Mouse (Mus musculus): ENCODE data around the gene Sncb. TPM values are rescaled to one million over a fixed set of nuclear protein-coding genes. Genes with fewer than 3 reads are reported as not detected.
A peak's percentile ranks its signal among the peaks of the same experiment; 100 is the strongest.
"Not testable (repeated sequence)": the region's sequence is repeated elsewhere in the genome, so short reads cannot be mapped to it uniquely, and the experiment has no call there.

The Sncb gene
- polyA plus RNA-seq, 1 experiment from 2014 or later: 3.7 TPM

DNA sequence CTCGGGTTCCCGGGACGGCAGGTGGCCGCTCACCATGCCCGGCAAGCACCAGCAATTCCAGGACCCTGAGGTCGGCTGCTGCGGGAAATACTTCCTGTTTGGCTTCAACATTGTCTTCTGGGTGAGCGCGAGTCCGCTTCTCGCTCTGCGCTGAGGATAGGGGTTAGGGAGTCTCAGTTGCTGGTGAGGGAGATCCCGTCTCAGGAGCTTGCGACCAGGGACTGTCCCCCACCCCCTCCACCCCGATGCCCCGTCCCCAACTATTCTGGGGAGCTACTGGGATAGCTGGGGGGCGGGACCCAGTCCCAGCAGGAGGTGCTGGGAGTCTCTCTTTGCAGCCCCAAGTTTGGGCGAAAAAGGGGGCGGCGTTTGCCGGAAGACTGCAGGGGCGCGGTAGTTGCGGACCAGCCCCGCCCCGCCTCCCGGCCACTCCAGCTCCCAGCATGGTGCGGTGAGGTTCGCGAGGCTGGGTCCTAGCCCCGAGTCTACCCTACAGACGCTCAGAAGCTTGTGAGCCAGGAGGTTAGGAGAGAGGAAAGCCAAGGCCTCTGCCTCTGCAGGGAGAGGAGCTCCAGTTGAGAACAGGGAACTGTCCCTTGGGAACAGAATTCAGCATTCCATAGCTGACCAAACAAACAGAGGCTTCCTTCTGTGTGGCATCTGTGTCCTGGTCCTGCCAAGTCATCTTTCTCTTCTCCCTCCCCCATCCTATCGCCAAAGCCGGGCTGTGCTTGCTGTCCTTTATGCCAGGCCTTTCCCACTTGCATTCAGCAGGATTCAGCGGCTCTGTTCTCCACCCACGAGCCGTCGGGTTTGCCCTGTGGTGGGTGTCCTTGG, 23.4 kb upstream of the Sncb start:
- peak; percentile 54 for DNase-seq (ENCODE audit: low spot score)
- peaks cover 12% of the 10 kb centered on the region; the same call in 1 of the 2 replicates for H3K27me3 ChIP-seq (ENCODE audit: control insufficient read depth, insufficient read depth, low read length)

GRCm38 (mm10) chr13:54788740-54789560, 22.6 kb upstream of the Sncb start, which contains the start of gene Tspan17:
Gene Tspan17, plus strand, starts transcription at chr13:54789377.
- Histone ChIP-seq H3K4me3 (ENCODE audit: low read depth, low read length) (peak within 1 kb of the TSS; percentile 49), H3K9ac (ENCODE audit: low read length) (peak within 1 kb of the TSS; percentile 44), H3K4me2 (ENCODE audit: low read depth) (peak within 1 kb of the TSS; percentile 69), H3K9me3 (ENCODE audit: control insufficient read depth, low read length) (no peaks in the 10 kb centered on the region), H3K4me1 (ENCODE audit: control insufficient read depth, insufficient read depth, low read length) (peaks cover 9% of the 10 kb centered on the region), H3K27me3 (ENCODE audit: control insufficient read depth, insufficient read depth, low read length) (peaks cover 12% of the 10 kb centered on the region; the same call in 1 of the 2 replicates), H3K27ac (ENCODE audit: low read depth, low read length) (peak within 1 kb of the TSS; percentile 24; the same call in 1 of the 2 replicates), H3K36me3 (ENCODE audit: control insufficient read depth, insufficient read depth, low read length) (no peaks in the 10 kb centered on the region)
- DNase-seq (ENCODE audit: low spot score) (peak; percentile 99), ATAC-seq (ENCODE audit: insufficient read depth, low FRiP score, low TSS enrichment) (peak; percentile 87)
- 2% methylated on average over 48 of the region's 49 CpGs for WGBS

More for the DNA sequence above, 23.4 kb upstream of the Sncb start:
- Histone ChIP-seq H3K36me3 (ENCODE audit: control insufficient read depth, insufficient read depth, low read length) (no peaks in the 10 kb centered on the region), H3K9ac (ENCODE audit: low read length) (peak overlapping the region; percentile 44), H3K4me3 (ENCODE audit: low read depth, low read length) (peak overlapping the region; percentile 49), H3K9me3 (ENCODE audit: control insufficient read depth, low read length) (no peaks in the 10 kb centered on the region), H3K4me1 (ENCODE audit: control insufficient read depth, insufficient read depth, low read length) (peaks cover 9% of the 10 kb centered on the region), H3K27ac (ENCODE audit: low read depth, low read length) (peak overlapping the region; percentile 24; the same call in 1 of the 2 replicates), H3K4me2 (ENCODE audit: low read depth) (peak overlapping the region; percentile 69)
- peak; percentile 42 for ATAC-seq (ENCODE audit: insufficient read depth, low FRiP score, low TSS enrichment)
- WGBS: under 1% methylated on average over 38 of the region's 38 CpGs

- not testable (repeated sequence) for ATAC-seq (ENCODE audit: insufficient read depth, low FRiP score, low TSS enrichment); DNase-seq (ENCODE audit: low spot score)
- WGBS: 95% methylated on average over 2 of the region's 2 CpGs
Observed at GRCm38 (mm10) chr13:54787591-54787990, 21.2 kb upstream of the Sncb start.

DNA sequence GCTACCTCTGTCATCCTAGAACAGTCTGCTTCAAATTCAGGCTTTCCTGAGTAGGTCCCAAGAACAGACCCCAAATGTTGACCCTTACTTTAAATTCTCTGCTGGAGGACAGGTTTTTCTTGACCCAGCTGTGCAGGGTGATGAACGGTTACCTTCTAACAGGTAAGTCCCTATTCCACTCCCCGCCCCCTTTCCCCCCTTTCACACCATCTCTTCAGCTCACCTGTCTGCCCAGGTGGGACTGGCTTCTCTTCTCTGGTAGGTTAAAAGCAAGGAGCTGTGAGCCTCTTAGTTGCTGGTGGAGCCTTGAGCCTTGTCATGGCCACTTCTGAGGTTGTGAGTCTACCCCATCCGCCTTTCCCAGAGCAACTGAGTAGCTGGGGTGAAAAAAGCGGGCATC, 17.3 kb upstream of the Sncb start, which contains the start of gene Eif4e1b:
Eif4e1b (plus strand) TSS at position 301 of the 400 bp plus-strand sequence.
- no peak for DNase-seq (ENCODE audit: low spot score)

More at GRCm38 (mm10) chr13:54787591-54787990, 21.2 kb upstream of the Sncb start:
- not testable (repeated sequence) for H3K4me2 ChIP-seq (ENCODE audit: low read depth); H3K9me3 ChIP-seq (ENCODE audit: control insufficient read depth, low read length); H3K27ac ChIP-seq (ENCODE audit: low read depth, low read length); H3K4me3 ChIP-seq (ENCODE audit: low read depth, low read length); H3K4me1 ChIP-seq (ENCODE audit: control insufficient read depth, insufficient read depth, low read length); H3K9ac ChIP-seq (ENCODE audit: low read length); H3K36me3 ChIP-seq (ENCODE audit: control insufficient read depth, insufficient read depth, low read length)
- peaks cover 12% of the 10 kb centered on the region; the same call in 1 of the 2 replicates for H3K27me3 ChIP-seq (ENCODE audit: control insufficient read depth, insufficient read depth, low read length)

GRCm38 (mm10) chr13:54783235-54783634, 16.8 kb upstream of the Sncb start:
- Histone ChIP-seq H3K4me1 (ENCODE audit: control insufficient read depth, insufficient read depth, low read length) (no peaks in the 10 kb centered on the region), H3K4me3 (ENCODE audit: low read depth, low read length) (no peak overlapping the region), H3K27ac (ENCODE audit: low read depth, low read length) (no peak overlapping the region), H3K9ac (ENCODE audit: low read length) (no peak overlapping the region), H3K9me3 (ENCODE audit: control insufficient read depth, low read length) (no peaks in the 10 kb centered on the region), H3K36me3 (ENCODE audit: control insufficient read depth, insufficient read depth, low read length) (no peaks in the 10 kb centered on the region), H3K27me3 (ENCODE audit: control insufficient read depth, insufficient read depth, low read length) (no peaks in the 10 kb centered on the region), H3K4me2 (ENCODE audit: low read depth) (no peak overlapping the region)
- WGBS: 37% methylated on average over 2 of the region's 2 CpGs
- no peak for ATAC-seq (ENCODE audit: insufficient read depth, low FRiP score, low TSS enrichment)
- no peak for DNase-seq (ENCODE audit: low spot score)

More for the DNA sequence above, 17.3 kb upstream of the Sncb start, which contains the start of gene Eif4e1b:
- Histone ChIP-seq H3K27ac (ENCODE audit: low read depth, low read length) (no peak within 1 kb of the TSS), H3K4me1 (ENCODE audit: control insufficient read depth, insufficient read depth, low read length) (no peaks in the 10 kb centered on the region), H3K36me3 (ENCODE audit: control insufficient read depth, insufficient read depth, low read length) (no peaks in the 10 kb centered on the region), H3K9ac (ENCODE audit: low read length) (no peak within 1 kb of the TSS), H3K9me3 (ENCODE audit: control insufficient read depth, low read length) (no peaks in the 10 kb centered on the region), H3K4me3 (ENCODE audit: low read depth, low read length) (no peak within 1 kb of the TSS), H3K4me2 (ENCODE audit: low read depth) (no peak within 1 kb of the TSS), H3K27me3 (ENCODE audit: control insufficient read depth, insufficient read depth, low read length) (no peaks in the 10 kb centered on the region)
- 72% methylated on average over 4 of the region's 4 CpGs for WGBS
- ATAC-seq (ENCODE audit: insufficient read depth, low FRiP score, low TSS enrichment): no peak

DNA sequence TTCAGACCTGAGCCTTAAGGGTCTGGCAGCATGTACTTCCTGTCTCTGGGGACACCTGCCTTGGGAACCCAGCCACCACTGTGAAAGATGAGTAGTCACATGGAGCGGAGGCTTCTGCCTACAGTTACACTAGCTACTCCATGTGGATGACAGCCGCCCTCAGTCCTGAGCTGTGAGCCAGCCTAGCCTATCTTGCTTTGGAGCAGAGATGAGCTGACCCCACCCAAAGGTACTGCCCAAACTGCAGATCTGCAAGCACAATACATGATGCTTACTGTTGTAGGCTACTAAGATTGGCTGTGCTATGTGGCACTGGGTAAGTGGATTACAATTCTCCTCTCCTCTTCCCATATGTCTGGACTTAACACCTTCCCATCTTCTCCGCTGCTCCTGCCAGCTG, 14.7 kb upstream of the Sncb start:
- no peak overlapping the region for H3K4me2 ChIP-seq (ENCODE audit: low read depth)
- 84% methylated on average over 3 of the region's 3 CpGs for WGBS
- no peak for ATAC-seq (ENCODE audit: insufficient read depth, low FRiP score, low TSS enrichment)

DNA sequence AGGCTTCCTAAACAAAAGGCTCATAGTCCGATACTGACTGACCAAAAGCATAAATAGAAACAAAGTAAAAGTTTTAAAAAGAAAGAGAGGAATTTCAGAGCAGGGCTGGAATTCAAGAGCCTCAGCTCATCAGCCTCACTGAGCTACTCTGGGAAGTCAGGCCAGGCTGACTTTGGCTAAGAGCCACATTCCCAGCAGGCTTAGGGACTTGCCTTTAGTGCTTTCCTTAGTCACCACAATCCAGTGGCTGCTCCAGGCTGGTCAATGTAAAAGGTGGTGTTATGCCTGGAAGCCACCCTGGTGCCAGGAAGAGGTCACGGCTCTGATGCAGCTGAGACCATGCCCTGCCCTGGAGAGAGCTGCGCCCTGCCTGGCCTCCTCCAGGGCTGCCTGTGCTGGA, 14.2 kb upstream of the Sncb start:
- Histone ChIP-seq H3K4me2 (ENCODE audit: low read depth) (no peak overlapping the region), H3K9ac (ENCODE audit: low read length) (no peak overlapping the region), H3K4me1 (ENCODE audit: control insufficient read depth, insufficient read depth, low read length) (no peaks in the 10 kb centered on the region), H3K9me3 (ENCODE audit: control insufficient read depth, low read length) (no peaks in the 10 kb centered on the region), H3K27me3 (ENCODE audit: control insufficient read depth, insufficient read depth, low read length) (no peaks in the 10 kb centered on the region), H3K36me3 (ENCODE audit: control insufficient read depth, insufficient read depth, low read length) (no peaks in the 10 kb centered on the region), H3K4me3 (ENCODE audit: low read depth, low read length) (no peak overlapping the region), H3K27ac (ENCODE audit: low read depth, low read length) (no peak overlapping the region)
- 85% methylated on average over 3 of the region's 3 CpGs for WGBS
- ATAC-seq (ENCODE audit: insufficient read depth, low FRiP score, low TSS enrichment): no peak
- no peak for DNase-seq (ENCODE audit: low spot score)

More for the DNA sequence above, 14.7 kb upstream of the Sncb start:
- H3K36me3 ChIP-seq (ENCODE audit: control insufficient read depth, insufficient read depth, low read length): no peaks in the 10 kb centered on the region
- H3K9ac ChIP-seq (ENCODE audit: low read length): no peak overlapping the region
- H3K27me3 ChIP-seq (ENCODE audit: control insufficient read depth, insufficient read depth, low read length): no peaks in the 10 kb centered on the region
- no peak for DNase-seq (ENCODE audit: low spot score)
- no peaks in the 10 kb centered on the region for H3K9me3 ChIP-seq (ENCODE audit: control insufficient read depth, low read length)
- no peak overlapping the region for H3K4me3 ChIP-seq (ENCODE audit: low read depth, low read length)
- H3K27ac ChIP-seq (ENCODE audit: low read depth, low read length): no peak overlapping the region
- no peaks in the 10 kb centered on the region for H3K4me1 ChIP-seq (ENCODE audit: control insufficient read depth, insufficient read depth, low read length)

GRCm38 (mm10) chr13:54767012-54767411, 617 bp upstream of the Sncb start:
- WGBS: 67% methylated on average over 4 of the region's 4 CpGs
- no peak overlapping the region for H3K27ac ChIP-seq (ENCODE audit: low read depth, low read length)
- no peak for ATAC-seq (ENCODE audit: insufficient read depth, low FRiP score, low TSS enrichment)
- H3K4me3 ChIP-seq (ENCODE audit: low read depth, low read length): no peak overlapping the region
- peaks cover 43% of the 10 kb centered on the region for H3K27me3 ChIP-seq (ENCODE audit: control insufficient read depth, insufficient read depth, low read length)
- H3K4me2 ChIP-seq (ENCODE audit: low read depth): no peak overlapping the region
- H3K9ac ChIP-seq (ENCODE audit: low read length): no peak overlapping the region
- no peaks in the 10 kb centered on the region for H3K9me3 ChIP-seq (ENCODE audit: control insufficient read depth, low read length)
- H3K36me3 ChIP-seq (ENCODE audit: control insufficient read depth, insufficient read depth, low read length): no peaks in the 10 kb centered on the region
- DNase-seq (ENCODE audit: low spot score): no peak
- H3K4me1 ChIP-seq (ENCODE audit: control insufficient read depth, insufficient read depth, low read length): peaks cover 5% of the 10 kb centered on the region; the same call in 1 of the 2 replicates

Data from neural tube, embryonic 11.5 days (tissue).